ENCODE assay signal across 25 mouse cellular contexts in the genomic region with DNA sequence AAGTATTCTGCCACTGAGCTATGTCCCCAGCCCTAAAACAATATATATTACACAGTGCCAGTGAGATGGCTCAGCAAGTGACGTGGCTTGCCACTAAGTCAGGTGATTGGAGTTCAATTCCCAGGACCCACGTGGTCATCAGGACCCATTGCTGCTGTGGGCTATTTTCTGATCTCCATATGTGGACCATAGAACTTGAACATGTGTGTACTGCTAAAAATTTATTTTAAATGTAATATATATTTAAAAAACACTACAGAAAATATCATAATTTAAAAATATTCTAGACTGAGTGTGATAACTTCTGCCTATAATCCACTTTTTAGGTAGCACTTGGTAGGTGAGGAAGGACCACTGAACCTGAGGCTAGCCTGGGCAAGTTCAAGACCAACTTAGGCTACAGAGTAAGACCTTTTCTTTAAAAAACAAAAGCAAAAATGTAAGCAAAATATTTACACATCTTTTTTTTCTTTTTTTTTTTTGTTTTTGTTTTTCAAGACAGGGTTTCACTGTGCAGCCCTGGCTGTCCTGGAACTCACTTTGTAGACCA. TPM values are rescaled to one million over a fixed set of nuclear protein-coding genes. Genes with fewer than 3 reads are reported as not detected.
DNase-seq lines count a peak whose midpoint lies in the region; ATAC-seq and TF ChIP-seq lines count a peak whose summit lies in the region.
"Had no signal": no experiment of that assay in that cellular context is flagged by ENCODE, and none has a peak within 500 bp of the region (broad histone marks: within the 10 kb centered on the region; RNA-seq: fewer than 3 reads in every experiment).

No protein-coding gene starts in this region.

- H3K9ac ChIP-seq in midbrain, embryonic 11.5 days (ENCODE audit: low read length), result no peak overlapping the region
- no peak overlapping the region for H3K9ac ChIP-seq in midbrain, embryonic 15.5 days
- no peak overlapping the region for H3K9ac ChIP-seq in ES-Bruce4 (ENCODE audit: low read depth, poor library complexity, severe bottlenecking)

- no peak overlapping the region for H3K27ac ChIP-seq in midbrain, embryonic 11.5 days (ENCODE audit: low read depth, low read length)
- H3K27ac ChIP-seq in midbrain, embryonic 15.5 days, result no peak overlapping the region
- H3K27ac ChIP-seq in ES-Bruce4 (ENCODE audit: insufficient read depth, low read length), result 0 out of 2 replicates have a peak overlapping the region, but pooled peaks have one; percentile 3

- no peaks in the 10 kb centered on the region for H3K9me3 ChIP-seq in midbrain, embryonic 11.5 days (ENCODE audit: control insufficient read depth, low read length)
- no peaks in the 10 kb centered on the region for H3K9me3 ChIP-seq in midbrain, embryonic 15.5 days
- H3K9me3 ChIP-seq in ES-Bruce4 (replicated peaks; ENCODE audit: control insufficient read depth, insufficient read depth, low read length, poor library complexity, severe bottlenecking), result no peaks in the 10 kb centered on the region
- H3K9me3 ChIP-seq: G1E had no signal

- ATAC-seq in midbrain, embryonic 11.5 days (ENCODE audit: low FRiP score), result no peak
- no peak for ATAC-seq in midbrain, embryonic 15.5 days (replicated peaks)
- ATAC-seq: activated CD4-positive, CD25-positive, alpha-beta regulatory T cell, adult 4 months; CD4-positive, CD25-positive, alpha-beta regulatory T cell, adult 4 months; Patski had no signal

- H3K36me3 ChIP-seq in midbrain, embryonic 11.5 days (ENCODE audit: control insufficient read depth, insufficient read depth, low read length), result peaks cover 40% of the 10 kb centered on the region
- peaks cover 40% of the 10 kb centered on the region; the same call in 1 of the 2 replicates for H3K36me3 ChIP-seq in midbrain, embryonic 15.5 days (replicated peaks)
- peaks cover 69% of the 10 kb centered on the region for H3K36me3 ChIP-seq in ES-Bruce4 (ENCODE audit: control insufficient read depth, insufficient read depth, low read length, poor library complexity, severe bottlenecking)

- no peaks in the 10 kb centered on the region for H3K27me3 ChIP-seq in midbrain, embryonic 11.5 days (ENCODE audit: control insufficient read depth, insufficient read depth, low read length)
- no peaks in the 10 kb centered on the region for H3K27me3 ChIP-seq in midbrain, embryonic 15.5 days (replicated peaks)
- H3K27me3 ChIP-seq in ES-Bruce4 (ENCODE audit: control insufficient read depth, insufficient read depth, low read length, poor library complexity, severe bottlenecking), result no peaks in the 10 kb centered on the region
- H3K27me3 ChIP-seq: CH12.LX, Patski had no signal

- no peak overlapping the region for H3K4me3 ChIP-seq in midbrain, embryonic 11.5 days (ENCODE audit: low read depth, low read length)
- H3K4me3 ChIP-seq in midbrain, embryonic 15.5 days, result no peak overlapping the region
- no peak overlapping the region for H3K4me3 ChIP-seq in ES-Bruce4 (ENCODE audit: low read depth, low read length)

- 94% methylated on average over 2 of the region's 2 CpGs for WGBS in midbrain, embryonic 11.5 days
- 88% methylated on average over 2 of the region's 2 CpGs for WGBS in midbrain, embryonic 15.5 days

- DNase-seq in midbrain, embryonic 11.5 days (ENCODE audit: low spot score, missing footprints), result peak; percentile 59
- peak; percentile 94 for DNase-seq in 3T3-L1 (ENCODE audit: low read depth, low spot score)
- peak; percentile 93 for DNase-seq in adipocyte (ENCODE audit: low spot score)
- no peak for DNase-seq in cerebellum, adult 18-20 months
- DNase-seq in lung, postnatal 4 days, result no peak
- no peak for DNase-seq in spleen, postnatal 4 days (ENCODE audit: low spot score in 2 of 2)
- DNase-seq: adrenal gland, adult 2 months; adrenal gland, adult 8-10 months; adrenal gland, postnatal 10 days; adrenal gland, postnatal 14 days; adrenal gland, postnatal 25 days; adrenal gland, postnatal 36 days; B cell, adult 2 months; cerebellum, adult 11 months; cerebellum, adult 11-12 months; cerebellum, adult 2 months; cerebellum, adult 8-10 months; cerebellum, adult 9-10 months had no signal

- TF ChIP-seq EP300 in ES-Bruce4 (IDR thresholded peaks at IDR 0.05; ENCODE audit: insufficient read depth, low read depth, low read length), result no peak

- no peak overlapping the region for H3K4me2 ChIP-seq in midbrain, embryonic 11.5 days
- H3K4me2 ChIP-seq in midbrain, embryonic 15.5 days, result no peak overlapping the region

- TF ChIP-seq POLR2A in ES-Bruce4 (IDR thresholded peaks at IDR 0.05; ENCODE audit: insufficient read depth, low read length), result no peak

- TF ChIP-seq CTCF in ES-Bruce4 (IDR thresholded peaks at IDR 0.05; ENCODE audit: low read depth, low read length), result no peak

- H3K4me1 ChIP-seq in midbrain, embryonic 11.5 days (ENCODE audit: control insufficient read depth, insufficient read depth, low read length), result no peaks in the 10 kb centered on the region
- no peaks in the 10 kb centered on the region for H3K4me1 ChIP-seq in midbrain, embryonic 15.5 days
- no peaks in the 10 kb centered on the region for H3K4me1 ChIP-seq in ES-Bruce4 (ENCODE audit: control insufficient read depth, insufficient read depth, low read length)

RNA-seq across cellular contexts. Expression of a gene that starts 16.2 kb away (rescaled TPM):
- polyA plus RNA-seq in midbrain, embryonic 11.5 days (2014; fragmentation: Nextera tagmentation; extraction: Ambion mirVana), result 21.4 TPM in 2 replicates
- 34.4 and 37.1 TPM in 2 replicates for polyA plus RNA-seq in midbrain, embryonic 15.5 days (2015; fragmentation: Nextera tagmentation; extraction: Ambion mirVana)
- polyA plus RNA-seq in ES-Bruce4 (2011; ENCODE audit: insufficient read depth, insufficient read length, low read depth, missing spikeins), result 19.7 and 25.0 TPM in 2 replicates

RNA-seq across cellular contexts. Expression of a gene that starts 30.1 kb away (rescaled TPM):
- 95.1 and 99.0 TPM in 2 replicates for polyA plus RNA-seq in midbrain, embryonic 11.5 days (2014; fragmentation: Nextera tagmentation; extraction: Ambion mirVana)
- polyA plus RNA-seq in midbrain, embryonic 15.5 days (2015; fragmentation: Nextera tagmentation; extraction: Ambion mirVana), result 33.7 and 34.7 TPM in 2 replicates
- 119 and 134 TPM in 2 replicates for polyA plus RNA-seq in ES-Bruce4 (2011; ENCODE audit: insufficient read depth, insufficient read length, low read depth, missing spikeins)

RNA-seq across cellular contexts. Expression of a gene that starts 51.8 kb away (rescaled TPM):
- polyA plus RNA-seq in midbrain, embryonic 11.5 days (2014; fragmentation: Nextera tagmentation; extraction: Ambion mirVana), result 67.5 and 74.3 TPM in 2 replicates
- polyA plus RNA-seq in midbrain, embryonic 15.5 days (2015; fragmentation: Nextera tagmentation; extraction: Ambion mirVana), result 49.8 and 58.2 TPM in 2 replicates
- polyA plus RNA-seq in ES-Bruce4 (2011; ENCODE audit: insufficient read depth, insufficient read length, low read depth, missing spikeins), result 325 and 334 TPM in 2 replicates

Comparison
In these comparisons a context has a peak if more than half of its experiments do, and no peak if none do; other contexts are left out.
1. DNase-seq: peak in midbrain, embryonic 11.5 days (single experiment), 3T3-L1 (single experiment) and adipocyte (single experiment); none in cerebellum, adult 18-20 months (0 of 2), lung, postnatal 4 days (0 of 2) and spleen, postnatal 4 days (0 of 2).